Mouse (Mus musculus) liver, adult 2 months (tissue): Measurements from ENCODE around the gene Bex4. TPM values are rescaled to one million over a fixed set of nuclear protein-coding genes. Genes with fewer than 3 reads are reported as not detected.

Experiments
- DNase-seq: peaks from one replicate; pipeline ENCODE4 v3.0.0-alpha.2; 2011; ENCODE audit warnings: low read depth, low spot score; ENCODE audit errors: extremely low read depth
- H3K27ac ChIP-seq: fragments of 200-500 bp; replicated peaks from 2 replicates; pipeline ENCODE4 v1.5.1; 2012; ENCODE audit warnings: low read depth, mild to moderate bottlenecking, control low read depth, inconsistent platforms, low read length; ENCODE audit not compliant: insufficient read depth
- H3K27me3 ChIP-seq: fragments of 200-500 bp; 2 replicates; pipeline ENCODE4 v1.6.1; 2012; ENCODE audit warnings: mild to moderate bottlenecking, moderate library complexity, low read length, inconsistent platforms; ENCODE audit not compliant: control insufficient read depth, insufficient read depth
- H3K36me3 ChIP-seq: fragments of 200-500 bp; 2 replicates; pipeline ENCODE4 v1.6.1; 2012; ENCODE audit warnings: low read length, inconsistent platforms; ENCODE audit not compliant: control insufficient read depth, insufficient read depth
- H3K4me1 ChIP-seq: fragments of 200-500 bp; 2 replicates; pipeline ENCODE4 v1.6.1; 2011; ENCODE audit warnings: low read length; ENCODE audit not compliant: control insufficient read depth, insufficient read depth
- H3K4me3 ChIP-seq: fragments of 200-500 bp; 2 replicates; pipeline ENCODE4 v1.5.1; 2011; ENCODE audit warnings: low read depth, mild to moderate bottlenecking, control low read depth, low read length, moderate library complexity; ENCODE audit not compliant: insufficient read depth
- H3K79me2 ChIP-seq: fragments of 200-500 bp; 2 replicates; pipeline ENCODE4 v1.6.1; 2012; ENCODE audit warnings: inconsistent platforms, mild to moderate bottlenecking, low read length, moderate library complexity; ENCODE audit not compliant: control insufficient read depth, insufficient read depth
- H3K9ac ChIP-seq: fragments of 200-500 bp; 2 replicates; pipeline ENCODE4 v1.6.1; 2012; ENCODE audit warnings: low read depth, mild to moderate bottlenecking, control low read depth, inconsistent platforms, low read length
- CTCF ChIP-seq: fragments of 200-500 bp; IDR thresholded peaks from 2 replicates; pipeline ENCODE4 v1.5.1; 2011; ENCODE audit warnings: low read depth, low read length, control low read depth
- POLR2A ChIP-seq: fragments of 200-500 bp; IDR thresholded peaks from 2 replicates; pipeline ENCODE4 v1.6.1; 2011; ENCODE audit warnings: low read length, control low read depth; ENCODE audit not compliant: insufficient read depth; ENCODE audit errors: extremely low read depth
- WGBS: fragments of 180-500 bp; shearing (Covaris S2); methylation state at CpG from one replicate; pipeline ENCODE4 v1.1.7; 2018; 5-methylcytosine and 5-hydroxymethylcytosine counted together
- polyA plus RNA-seq: library from polyadenylated mRNA; depleted of rRNA; stranded (reverse); fragments of >200 nt; gene quantifications from 2 replicates; pipeline ENCODE4 v1.2.3, GENCODE M21; 2012; rRNA removed
- total RNA-seq: library from RNA; depleted of rRNA; stranded (reverse); fragments of >200 nt; gene quantifications from 2 replicates; pipeline ENCODE4 v1.2.3, GENCODE M21; 2014; rRNA removed

Gene Bex4
- total and polyA plus RNA-seq, 2 experiments = 0.32 to 0.37 TPM

DNA sequence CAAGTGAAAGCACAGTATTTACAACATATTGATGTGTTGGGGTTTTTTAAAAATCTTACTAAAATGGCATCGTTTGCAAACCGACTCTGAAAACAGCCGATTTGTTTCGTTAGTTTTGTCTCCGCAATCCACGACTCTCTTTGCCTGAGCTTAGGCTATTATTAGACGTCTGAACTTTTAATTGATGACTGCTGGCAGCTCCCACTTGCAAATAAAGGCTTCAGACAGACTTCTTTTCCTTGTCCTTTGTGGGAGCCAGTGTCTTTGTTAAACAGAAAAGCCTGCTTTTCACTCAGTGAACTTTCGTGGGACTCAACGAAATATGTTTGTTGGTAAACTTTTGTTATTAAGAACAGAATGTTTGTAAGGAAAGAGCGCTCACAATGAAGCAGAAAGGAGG, 34.0 kb downstream of the Bex4 start:
- Histone ChIP-seq H3K4me3 (peak overlapping the region; percentile 67; the same call in 1 of the 2 replicates), H3K36me3 (no peaks in the 10 kb centered on the region), H3K27me3 (no peaks in the 10 kb centered on the region), H3K4me1 (no peaks in the 10 kb centered on the region), H3K9ac (no peak overlapping the region), H3K79me2 (no peaks in the 10 kb centered on the region), H3K27ac (no peak overlapping the region)
- TF ChIP-seq POLR2A = no peak
- TF ChIP-seq CTCF = no peak
- DNase-seq = peak; percentile 10
- 6% methylated on average over 10 of the region's 10 CpGs for WGBS

DNA sequence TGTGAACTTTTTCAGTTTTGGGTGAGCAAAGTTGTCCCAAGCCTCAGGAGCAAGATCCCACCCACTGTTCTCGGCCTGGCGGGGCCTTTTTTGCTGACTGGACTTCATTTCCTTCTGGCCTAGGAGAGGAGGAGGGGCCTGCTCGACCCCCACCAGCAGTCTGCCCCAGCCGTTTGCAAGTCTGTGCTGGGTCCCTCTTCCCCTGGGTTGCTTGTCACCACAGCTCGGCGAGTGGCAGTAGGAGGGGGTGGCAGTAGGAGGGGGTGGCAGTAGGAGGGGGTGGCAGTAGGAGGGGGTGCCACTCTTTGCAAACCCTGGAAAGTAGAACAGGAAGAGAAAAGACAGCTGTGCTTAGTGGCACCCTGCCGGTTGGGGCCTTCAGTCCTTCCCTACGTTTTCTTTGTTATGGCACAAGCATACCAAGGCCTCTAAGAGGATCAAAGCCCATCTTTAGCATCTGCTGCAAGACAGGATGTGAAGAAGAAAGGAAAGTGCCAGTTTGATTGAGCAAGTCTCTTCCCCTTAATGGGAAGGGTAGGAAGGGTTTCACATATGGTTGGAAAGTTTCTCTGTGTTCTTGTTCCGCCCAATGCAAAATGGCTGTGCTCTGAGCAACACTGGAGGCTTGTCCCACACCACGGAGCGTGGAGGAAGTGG, 42.2 kb downstream of the Bex4 start:
- no peak for TF ChIP-seq CTCF
- no peak for TF ChIP-seq POLR2A
- Histone ChIP-seq H3K79me2 (no peaks in the 10 kb centered on the region), H3K27me3 (no peaks in the 10 kb centered on the region), H3K9ac (no peak overlapping the region), H3K4me1 (no peaks in the 10 kb centered on the region), H3K4me3 (no peak overlapping the region), H3K27ac (no peak overlapping the region), H3K36me3 (no peaks in the 10 kb centered on the region)
- DNase-seq = no peak
- 58% methylated on average over 10 of the region's 11 CpGs for WGBS

DNA sequence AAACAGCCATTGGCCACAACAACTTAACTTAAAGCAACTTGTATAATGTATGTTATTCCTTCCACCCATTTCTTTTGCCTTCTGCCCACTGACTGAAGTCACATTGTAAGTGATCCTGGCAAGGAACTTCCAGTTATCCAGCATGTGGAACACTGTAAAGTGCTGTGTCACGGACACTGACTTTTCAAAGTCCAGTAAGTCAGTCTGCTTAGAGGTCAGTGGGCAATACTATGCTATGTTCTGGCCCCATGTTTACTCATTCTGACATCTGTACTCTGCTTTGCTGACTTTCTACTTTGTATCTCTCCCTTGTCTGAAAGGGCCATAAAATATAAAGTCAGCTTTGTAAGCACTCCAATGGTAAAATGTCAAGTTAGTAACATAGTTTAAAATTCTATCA, 44.3 kb downstream of the Bex4 start:
- TF ChIP-seq POLR2A (no peak), CTCF (no peak)
- H3K27me3 ChIP-seq = no peaks in the 10 kb centered on the region
- WGBS = 22% methylated on average over 1 of the region's 1 CpGs
- no peak overlapping the region for H3K4me3 ChIP-seq
- no peaks in the 10 kb centered on the region for H3K36me3 ChIP-seq
- H3K27ac ChIP-seq = no peak overlapping the region
- H3K79me2 ChIP-seq = no peaks in the 10 kb centered on the region
- peak; percentile 68 for DNase-seq
- no peaks in the 10 kb centered on the region for H3K4me1 ChIP-seq
- no peak overlapping the region for H3K9ac ChIP-seq

Other genes with a start within 250 kb of the Bex4 start
- 0.09 and 0.20 TPM in 2 replicates for gene Arxes2, start 145.2 kb upstream of the Bex4 start, total RNA-seq
- gene Arxes2, start 145.2 kb upstream of the Bex4 start, polyA plus RNA-seq = 0.09 TPM in 1 of 2 replicates, not detected in the other
- not detected in 2 replicates for gene Arxes1, start 105.6 kb upstream of the Bex4 start, total RNA-seq
- gene Arxes1, start 105.6 kb upstream of the Bex4 start, polyA plus RNA-seq = not detected in 2 replicates
- gene Bex2, start 70.8 kb upstream of the Bex4 start, total RNA-seq = 0.40 TPM in 1 of 2 replicates, not detected in the other
- 0.13 TPM in 1 of 2 replicates, not detected in the other for gene Bex2, start 70.8 kb upstream of the Bex4 start, polyA plus RNA-seq
- not detected in 2 replicates for gene Nxf3, start 53.7 kb upstream of the Bex4 start, total RNA-seq
- gene Nxf3, start 53.7 kb upstream of the Bex4 start, polyA plus RNA-seq = not detected in 2 replicates
- 19.1 and 31.2 TPM in 2 replicates for gene Tceal8, start 33.3 kb downstream of the Bex4 start, total RNA-seq
- 3.1 and 5.1 TPM in 2 replicates for gene Tceal8, start 33.3 kb downstream of the Bex4 start, polyA plus RNA-seq
- gene Tceal5, start 64.9 kb downstream of the Bex4 start, total RNA-seq = 0.18 TPM in 1 of 2 replicates, not detected in the other
- not detected in 2 replicates for gene Tceal5, start 64.9 kb downstream of the Bex4 start, polyA plus RNA-seq
- gene Tceal7, start 75.8 kb downstream of the Bex4 start, total RNA-seq = not detected in 2 replicates
- not detected in 2 replicates for gene Tceal7, start 75.8 kb downstream of the Bex4 start, polyA plus RNA-seq
- gene Bex1, start 76.5 kb downstream of the Bex4 start, total RNA-seq = not detected in 2 replicates
- gene Bex1, start 76.5 kb downstream of the Bex4 start, polyA plus RNA-seq = 0.40 TPM in 1 of 2 replicates, not detected in the other
- 30.7 and 32.4 TPM in 2 replicates for gene Tceal9, start 106.1 kb downstream of the Bex4 start, total RNA-seq
- gene Tceal9, start 106.1 kb downstream of the Bex4 start, polyA plus RNA-seq = 3.1 and 3.9 TPM in 2 replicates
- 1.2 and 1.5 TPM in 2 replicates for gene Bex3, start 131.3 kb downstream of the Bex4 start, total RNA-seq
- gene Bex3, start 131.3 kb downstream of the Bex4 start, polyA plus RNA-seq = 1.4 and 1.9 TPM in 2 replicates